Mouse (Mus musculus) limb, embryonic 11.5 days (tissue): ENCODE results near the gene Cenpi. TPM values are rescaled to one million over a fixed set of nuclear protein-coding genes. Genes with fewer than 3 reads are reported as not detected.

Source experiments
- ATAC-seq: fragments of 200-750 bp; cut with Nextera tagmentation; 2 replicates; pipeline ENCODE4 v1.8.0; 2017; ENCODE audit warnings: low read depth; ENCODE audit not compliant: insufficient number of reproducible peaks, low FRiP score, low TSS enrichment
- DNase-seq: peaks from one replicate; pipeline ENCODE4 v3.0.0-alpha.2; 2015; ENCODE audit warnings: low spot score
- H3K27ac ChIP-seq: fragments of 300-500 bp; sonication (generic); replicated peaks from 2 replicates; pipeline ENCODE4 v1.5.1; 2014; ENCODE audit warnings: low read depth, mild to moderate bottlenecking, low read length
- H3K27me3 ChIP-seq: fragments of 300-500 bp; sonication (generic); 2 replicates; pipeline ENCODE4 v1.6.1; 2014; ENCODE audit warnings: mild to moderate bottlenecking, low read length, mixed read lengths; ENCODE audit not compliant: control insufficient read depth, insufficient read depth
- H3K36me3 ChIP-seq: fragments of 300-500 bp; sonication (generic); 2 replicates; pipeline ENCODE4 v1.6.1; 2014; ENCODE audit warnings: mild to moderate bottlenecking, low read length, moderate library complexity, mixed read lengths; ENCODE audit not compliant: control insufficient read depth, insufficient read depth
- H3K4me1 ChIP-seq: fragments of 300-500 bp; sonication (generic); 2 replicates; pipeline ENCODE4 v1.6.1; 2014; ENCODE audit warnings: low read length, mixed read lengths; ENCODE audit not compliant: control insufficient read depth, insufficient read depth
- H3K4me2 ChIP-seq: fragments of 300-500 bp; sonication (generic); 2 replicates; pipeline ENCODE4 v1.6.1; 2014; ENCODE audit warnings: low read depth, mild to moderate bottlenecking, moderate library complexity; ENCODE audit not compliant: severe bottlenecking
- H3K4me3 ChIP-seq: fragments of 300-500 bp; sonication (generic); 2 replicates; pipeline ENCODE4 v1.5.1; 2014; ENCODE audit warnings: low read depth, low read length
- H3K9ac ChIP-seq: fragments of 300-500 bp; sonication (generic); 2 replicates; pipeline ENCODE4 v1.6.1; 2014; ENCODE audit warnings: mild to moderate bottlenecking, low read length
- H3K9me3 ChIP-seq: fragments of 300-500 bp; sonication (generic); 2 replicates; pipeline ENCODE4 v1.6.1; 2016; ENCODE audit warnings: low read length; ENCODE audit not compliant: control insufficient read depth
- WGBS: fragments of 180-500 bp; shearing (Covaris S2); extraction: QIAGEN DNeasy Blood & Tissue Kit; methylation state at CpG from one replicate; pipeline ENCODE4 v1.1.7; 2014; 5-methylcytosine and 5-hydroxymethylcytosine counted together
- polyA plus RNA-seq: library from polyadenylated mRNA; unstranded; fragments of >200 nt; fragmentation: Nextera tagmentation; extraction: Ambion mirVana; gene quantifications from 2 replicates; pipeline ENCODE4 v1.2.1, GENCODE M21; 2014

The Cenpi gene
- polyA plus RNA-seq, 1 experiment from 2014 or later = 37.9 TPM

GRCm38 (mm10) chrX:134374190-134374589 lies 66.3 kb downstream of the Cenpi start:
- Histone ChIP-seq H3K4me3 (no peak overlapping the region), H3K27me3 (no peaks in the 10 kb centered on the region), H3K27ac (no peak overlapping the region), H3K36me3 (no peaks in the 10 kb centered on the region), H3K4me2 (no peak overlapping the region), H3K9me3 (no peaks in the 10 kb centered on the region), H3K4me1 (no peaks in the 10 kb centered on the region), H3K9ac (no peak overlapping the region)
- WGBS = 55% methylated on average over 1 of the region's 1 CpGs
- DNase-seq (no peak), ATAC-seq (no peak)

GRCm38 (mm10) chrX:134384896-134385295 lies 77.0 kb downstream of the Cenpi start:
- Histone ChIP-seq H3K36me3 (no peaks in the 10 kb centered on the region), H3K27me3 (no peaks in the 10 kb centered on the region), H3K9ac (no peak overlapping the region), H3K4me2 (no peak overlapping the region), H3K27ac (no peak overlapping the region), H3K4me3 (no peak overlapping the region), H3K4me1 (no peaks in the 10 kb centered on the region), H3K9me3 (no peaks in the 10 kb centered on the region)
- 89% methylated on average over 6 of the region's 6 CpGs for WGBS
- DNase-seq (no peak), ATAC-seq (no peak)

DNA sequence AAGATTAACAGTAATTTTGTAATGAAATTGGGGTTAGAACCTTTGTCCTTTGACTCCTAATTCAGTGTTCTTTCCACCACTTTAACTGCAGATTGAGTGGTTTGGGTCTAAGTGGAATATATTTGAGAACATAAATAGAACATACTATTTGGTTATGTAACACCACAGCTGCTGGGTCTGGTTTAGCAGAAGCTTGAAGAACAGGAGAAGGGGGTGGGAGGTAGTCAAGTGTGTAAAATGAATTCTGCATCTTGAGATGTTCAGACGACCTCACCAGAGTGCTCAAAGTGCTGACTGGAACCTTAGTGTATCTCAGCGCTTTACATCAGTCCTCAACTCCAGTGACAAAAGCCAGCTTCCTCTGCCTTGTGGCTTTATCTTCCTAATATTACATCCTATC lies 91.1 kb downstream of the Cenpi start:
- WGBS = 78% methylated on average over 2 of the region's 2 CpGs
- H3K36me3 ChIP-seq = no peaks in the 10 kb centered on the region
- no peak overlapping the region for H3K27ac ChIP-seq
- no peak overlapping the region for H3K9ac ChIP-seq
- no peak overlapping the region for H3K4me3 ChIP-seq
- no peak for DNase-seq
- no peaks in the 10 kb centered on the region for H3K27me3 ChIP-seq
- H3K4me1 ChIP-seq = no peaks in the 10 kb centered on the region
- no peak overlapping the region for H3K4me2 ChIP-seq
- no peaks in the 10 kb centered on the region for H3K9me3 ChIP-seq
- no peak for ATAC-seq

DNA sequence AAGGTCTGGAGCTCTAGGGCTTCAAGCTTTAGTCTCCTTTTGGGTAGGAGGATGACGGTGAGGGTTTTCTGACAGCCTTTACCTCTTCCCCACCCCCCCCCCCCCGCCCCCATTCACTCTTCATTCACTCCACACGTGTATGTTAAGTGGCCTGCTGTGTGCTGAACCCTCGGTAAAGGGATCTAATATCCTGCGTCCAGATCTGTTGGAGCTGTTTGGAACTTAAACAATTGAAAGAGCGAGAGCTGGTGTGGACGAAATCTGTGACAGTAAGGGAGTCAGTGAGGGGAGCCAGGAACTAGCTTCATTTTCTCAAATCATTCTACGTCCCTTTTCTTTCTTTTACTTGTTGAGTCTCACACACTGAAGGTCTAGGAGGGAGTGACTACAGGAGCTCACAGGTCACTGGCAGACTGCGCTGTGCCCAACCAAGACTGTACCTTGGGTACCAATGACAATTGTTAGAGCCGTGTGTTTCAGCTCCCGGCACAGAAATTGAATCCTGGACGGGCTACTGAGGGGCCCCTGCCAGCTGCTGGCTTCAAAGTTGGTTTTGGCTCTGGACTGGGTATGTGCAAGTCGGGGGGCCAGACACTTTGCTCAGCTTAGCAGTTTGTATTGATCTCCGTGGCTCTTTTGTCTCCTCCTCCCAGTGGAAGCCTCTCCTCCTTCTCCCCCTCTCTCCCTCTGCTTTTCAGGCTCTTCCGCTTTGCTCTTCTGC lies 96.1 kb downstream of the Cenpi start, which contains the start of gene Drp2:
Gene Drp2 (plus strand): TSS at position 689 of the 721 bp plus-strand sequence.
- peak; percentile 27 for DNase-seq
- Histone ChIP-seq H3K9me3 (no peaks in the 10 kb centered on the region), H3K27me3 (no peaks in the 10 kb centered on the region), H3K27ac (no peak within 1 kb of the TSS), H3K9ac (peak within 1 kb of the TSS; percentile 22; the same call in 1 of the 2 replicates), H3K36me3 (no peaks in the 10 kb centered on the region), H3K4me2 (peak within 1 kb of the TSS; percentile 36), H3K4me1 (no peaks in the 10 kb centered on the region), H3K4me3 (peak within 1 kb of the TSS; percentile 20)
- WGBS = 40% methylated on average over 15 of the region's 15 CpGs
- no peak for ATAC-seq

DNA sequence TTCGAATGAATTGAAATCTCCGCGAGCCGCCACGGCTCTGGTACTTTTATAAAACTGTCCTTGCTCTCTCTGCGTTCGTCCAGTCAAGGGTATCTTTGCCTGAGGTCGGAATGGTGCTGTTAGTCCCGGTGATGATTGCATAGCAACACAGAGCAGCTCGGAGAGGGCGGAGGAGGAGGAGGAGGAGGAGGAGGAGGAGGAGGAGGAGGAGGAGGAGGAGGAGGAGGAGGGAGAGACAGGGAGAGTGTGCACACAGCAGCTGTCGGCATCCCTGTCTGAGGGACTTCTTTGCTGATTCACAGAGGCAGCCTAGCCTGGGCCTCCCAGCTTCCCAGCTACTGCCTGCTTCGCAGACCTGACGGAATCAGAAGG lies 96.7 kb downstream of the Cenpi start:
- H3K4me2 ChIP-seq = peak overlapping the region; percentile 36
- H3K4me1 ChIP-seq = no peaks in the 10 kb centered on the region
- H3K9me3 ChIP-seq = no peaks in the 10 kb centered on the region
- 31% methylated on average over 13 of the region's 14 CpGs for WGBS
- H3K9ac ChIP-seq = peak overlapping the region; percentile 22; the same call in 1 of the 2 replicates
- peak overlapping the region; percentile 20 for H3K4me3 ChIP-seq
- H3K27ac ChIP-seq = no peak overlapping the region
- peak; percentile 22 for DNase-seq
- no peaks in the 10 kb centered on the region for H3K36me3 ChIP-seq
- H3K27me3 ChIP-seq = no peaks in the 10 kb centered on the region
- ATAC-seq = no peak

GRCm38 (mm10) chrX:134409354-134409900 lies 101.5 kb downstream of the Cenpi start:
- 89% methylated on average over 6 of the region's 6 CpGs for WGBS
- Histone ChIP-seq H3K4me3 (no peak overlapping the region), H3K27me3 (no peaks in the 10 kb centered on the region), H3K4me2 (no peak overlapping the region), H3K9me3 (no peaks in the 10 kb centered on the region), H3K27ac (no peak overlapping the region), H3K4me1 (no peaks in the 10 kb centered on the region), H3K9ac (no peak overlapping the region), H3K36me3 (no peaks in the 10 kb centered on the region)
- DNase-seq (no peak), ATAC-seq (no peak)

GRCm38 (mm10) chrX:134412096-134412495 lies 104.2 kb downstream of the Cenpi start:
- WGBS = 90% methylated on average over 1 of the region's 1 CpGs
- DNase-seq (no peak), ATAC-seq (no peak)
- Histone ChIP-seq H3K9ac (no peak overlapping the region), H3K4me2 (no peak overlapping the region), H3K27ac (no peak overlapping the region), H3K9me3 (no peaks in the 10 kb centered on the region), H3K36me3 (no peaks in the 10 kb centered on the region), H3K4me1 (no peaks in the 10 kb centered on the region), H3K27me3 (no peaks in the 10 kb centered on the region), H3K4me3 (no peak overlapping the region)
